Mouse (Mus musculus): ENCODE results near the gene Tnfrsf1a. TPM values are rescaled to one million over a fixed set of nuclear protein-coding genes. Genes with fewer than 3 reads are reported as not detected.

Tnfrsf1a gene
- total RNA-seq, 2 experiments from 2014 or later, result 63.3 to 65.2 TPM

DNA sequence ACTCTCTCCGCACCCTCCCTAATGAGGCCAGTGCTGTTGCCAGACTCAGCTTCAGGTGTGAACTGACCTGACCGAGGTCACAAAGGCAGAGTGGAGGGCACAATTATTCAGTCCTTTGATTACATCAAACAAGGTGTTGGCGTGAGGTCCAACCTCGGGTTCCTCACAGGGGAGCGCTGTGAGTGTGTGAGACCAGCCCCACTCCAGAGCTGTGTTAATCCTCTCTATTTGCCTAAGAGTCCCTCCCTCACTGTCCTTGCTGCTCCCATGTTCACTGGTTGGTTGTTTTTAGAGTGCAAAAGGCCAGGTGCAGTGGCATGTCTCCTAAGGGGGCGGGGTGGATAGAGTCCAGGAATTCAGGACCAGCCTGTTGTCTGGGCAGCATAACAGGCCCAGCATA lies 36.9 kb downstream of the Tnfrsf1a start:
- no peak for DNase-seq

DNA sequence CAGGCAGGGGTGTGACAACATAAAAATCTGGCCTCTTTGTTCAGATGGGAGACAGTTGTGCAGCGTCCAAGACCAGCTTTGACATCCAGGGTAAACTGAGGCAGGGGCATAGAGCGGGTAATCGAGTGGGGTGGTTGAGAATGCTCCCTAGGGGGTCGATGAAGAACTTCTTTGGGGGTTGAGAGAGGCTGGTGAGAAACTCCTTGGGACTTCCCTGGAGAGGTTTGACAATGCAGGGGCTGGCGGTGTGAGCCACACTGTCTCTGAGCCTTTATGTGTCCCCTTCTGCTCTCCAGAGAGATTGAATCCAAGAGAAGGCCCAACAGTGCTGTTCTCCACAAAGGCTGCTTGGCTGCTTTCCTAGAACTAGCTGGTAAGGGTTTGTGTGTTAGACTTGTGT lies 40.7 kb downstream of the Tnfrsf1a start:
- no peak for DNase-seq

DNA sequence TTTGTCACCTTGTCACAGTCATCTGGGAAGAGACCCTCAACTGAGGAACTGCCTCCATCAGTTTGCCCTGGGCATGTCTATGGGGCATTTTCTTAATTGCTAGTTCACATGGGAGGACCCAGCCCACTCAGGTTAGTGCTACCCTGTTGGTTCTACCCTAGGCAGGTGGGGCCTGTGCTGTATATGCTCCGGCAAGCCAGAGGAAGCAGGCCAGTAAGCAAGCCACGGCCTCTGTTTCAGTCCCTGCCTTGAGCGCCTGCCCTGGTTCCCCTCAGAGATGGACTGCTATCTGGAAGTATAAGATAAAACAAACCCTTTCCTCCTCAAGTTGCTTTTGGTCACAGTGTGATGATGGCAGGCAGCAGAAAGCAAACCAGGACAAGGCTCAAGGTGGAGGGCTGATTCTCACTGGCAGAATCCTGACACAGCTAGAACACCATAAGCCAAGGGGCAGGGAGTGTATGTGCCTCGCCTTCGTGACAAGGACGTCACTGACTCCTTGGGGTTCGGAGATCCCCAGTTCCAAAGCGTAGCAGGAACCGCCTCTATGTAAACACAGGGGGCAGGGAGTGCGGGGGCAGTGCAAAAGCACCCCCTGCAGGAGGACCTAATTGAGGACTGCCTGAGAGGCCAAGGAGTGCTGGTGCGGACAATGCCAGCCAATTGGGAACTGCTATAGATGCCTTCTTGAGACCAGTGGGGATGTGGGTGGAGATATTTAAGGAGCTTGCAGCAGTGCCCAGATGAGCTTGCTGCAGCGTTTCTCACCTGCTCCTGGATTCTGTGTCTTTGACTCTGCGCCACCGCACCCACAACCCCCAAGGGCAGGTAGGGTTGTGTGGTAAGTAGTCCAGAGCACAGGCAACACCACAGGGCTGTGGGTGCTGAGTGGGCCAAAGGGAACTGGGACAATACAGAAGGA lies 56.6 kb downstream of the Tnfrsf1a start:
- DNase-seq, result no peak

DNA sequence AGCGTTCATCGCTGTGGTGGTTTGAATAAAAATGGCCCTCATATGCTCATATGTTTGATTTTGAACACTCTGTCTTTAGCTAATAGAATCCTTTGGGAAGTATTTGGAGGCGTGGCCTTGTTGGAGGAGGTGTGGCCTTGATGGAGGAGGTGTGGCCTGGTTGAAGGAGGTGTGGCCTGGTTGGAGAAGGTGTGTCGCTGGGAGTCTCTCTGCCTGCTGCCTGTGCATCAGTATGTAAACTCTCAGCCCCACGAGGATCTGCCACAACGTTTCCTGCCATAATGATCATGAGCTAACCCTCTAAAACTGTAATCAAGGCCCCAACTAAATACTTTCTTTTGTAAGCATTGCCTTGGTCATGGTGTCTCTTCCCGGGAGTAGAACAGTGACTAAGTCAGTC lies 58.1 kb downstream of the Tnfrsf1a start:
- no peak for DNase-seq

- DNase-seq, result no peak
Observed at GRCm38 (mm10) chr6:125407657-125408056, 58.5 kb downstream of the Tnfrsf1a start.

- DNase-seq, result no peak
Observed at GRCm38 (mm10) chr6:125410551-125410950, 61.4 kb downstream of the Tnfrsf1a start.

- no peak for DNase-seq
Observed at GRCm38 (mm10) chr6:125410995-125411547, 61.9 kb downstream of the Tnfrsf1a start.

DNA sequence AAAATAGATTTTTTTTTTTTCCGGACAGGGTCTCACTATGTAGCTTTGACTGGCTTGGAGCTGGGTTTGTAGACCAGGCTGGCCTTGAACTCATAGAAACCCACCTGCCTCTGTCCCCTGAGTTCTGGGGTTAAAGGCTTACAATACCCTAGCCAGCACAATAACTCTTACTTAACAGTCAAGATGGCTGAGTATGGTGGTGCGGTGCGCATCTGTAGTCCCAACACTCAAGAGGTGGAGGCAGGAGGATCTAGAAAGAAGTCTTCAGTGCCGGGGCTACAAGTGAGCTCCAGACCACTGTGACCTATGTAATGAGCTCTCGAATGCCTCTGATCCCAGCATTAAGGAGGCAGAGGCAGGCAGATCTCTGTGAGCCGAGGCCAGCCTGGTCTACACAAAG lies 62.5 kb downstream of the Tnfrsf1a start:
- no peak for DNase-seq

Other genes starting within 250 kb of the Tnfrsf1a start
- gene Nop2, start 217.5 kb upstream of the Tnfrsf1a start, total RNA-seq (2021), result 10 to 100 TPM; 24.4 to 25.3 TPM
- 10 to 100 TPM; 18.0 to 18.6 TPM for gene Iffo1, start 204.1 kb upstream of the Tnfrsf1a start, total RNA-seq (2021)
- gene Gapdh, start 182.9 kb upstream of the Tnfrsf1a start, total RNA-seq (2021), result 1,000 to 10,000 TPM; 3,371 to 3,611 TPM
- gene Ncapd2, start 157.7 kb upstream of the Tnfrsf1a start, total RNA-seq (2021), result 100 to 1,000 TPM; 101 to 111 TPM
- 100 to 1,000 TPM; 248 to 271 TPM for gene Mrpl51, start 157.6 kb upstream of the Tnfrsf1a start, total RNA-seq (2021)
- 1 to 10 TPM; 7.3 to 8.8 TPM for gene Vamp1, start 133.8 kb upstream of the Tnfrsf1a start, total RNA-seq (2021)
- gene Tapbpl, start 117.5 kb upstream of the Tnfrsf1a start, total RNA-seq (2021), result 1 to 10 TPM; 3.3 to 3.6 TPM
- under 1 TPM; 0.38 to 0.41 TPM for gene Cd27, start 112.4 kb upstream of the Tnfrsf1a start, total RNA-seq (2021)
- gene Tuba3a, start 63.3 kb upstream of the Tnfrsf1a start, total RNA-seq (2021), result not detected
- 10 to 100 TPM; 49.2 to 53.7 TPM for gene Ltbr, start 35.5 kb upstream of the Tnfrsf1a start, total RNA-seq (2021)
- 1 to 10 TPM in 1 of 2 experiments, under 1 TPM in 1; 0.83 to 1.1 TPM for gene Scnn1a, start 28.7 kb upstream of the Tnfrsf1a start, total RNA-seq (2021)
- gene Plekhg6, start 31.4 kb downstream of the Tnfrsf1a start, total RNA-seq (2021), result not detected
- 10 to 100 TPM; 72.4 to 73.3 TPM for gene Cd9, start 145.4 kb downstream of the Tnfrsf1a start, total RNA-seq (2021)
- gene Vwf, start 197.4 kb downstream of the Tnfrsf1a start, total RNA-seq (2021), result 10 to 100 TPM; 86.0 to 87.2 TPM

Data from heart, postnatal 4 days (tissue).